Mouse (Mus musculus): ENCODE measurements around the gene Brd3. TPM values are rescaled to one million over a fixed set of nuclear protein-coding genes. Genes with fewer than 3 reads are reported as not detected.

Gene Brd3
- total RNA-seq, 2 experiments from 2014 or later: 29.4 to 54.7 TPM

DNA sequence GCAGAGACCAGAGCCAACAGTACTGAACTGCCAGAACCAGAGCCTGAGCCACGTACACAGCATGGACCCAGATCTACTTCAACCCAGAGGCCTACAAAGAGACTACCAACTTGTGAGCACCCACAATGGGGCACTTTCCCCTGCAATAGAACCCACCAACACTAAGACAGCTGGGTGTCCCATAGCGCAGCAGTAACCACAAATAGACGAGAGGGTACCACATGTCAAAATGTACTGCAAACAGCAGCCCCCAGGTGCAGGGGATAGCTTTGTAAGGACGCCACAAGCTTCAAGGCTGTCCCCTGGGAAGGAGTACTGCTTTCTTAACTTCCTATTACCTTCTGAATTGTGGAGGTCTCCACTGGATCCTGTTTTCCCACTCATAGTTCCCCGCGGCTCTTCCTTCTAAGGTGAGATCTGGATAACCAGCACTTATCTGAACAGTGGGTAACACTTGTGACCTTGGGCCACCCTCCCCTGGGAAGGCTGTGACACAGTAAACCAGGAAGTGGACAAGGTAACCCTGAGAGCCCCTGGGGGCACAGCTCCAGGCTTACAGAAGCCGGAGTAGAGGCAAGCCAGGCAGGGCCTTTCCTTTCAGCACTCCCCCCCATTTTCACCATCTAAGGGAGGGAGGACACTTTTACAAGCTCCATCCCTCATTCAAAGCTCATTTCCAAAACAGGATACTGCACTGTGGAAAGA is 34.2 kb downstream of the Brd3 start:
- ATAC-seq (replicated peaks; ENCODE audit: poor library complexity): no peak

DNA sequence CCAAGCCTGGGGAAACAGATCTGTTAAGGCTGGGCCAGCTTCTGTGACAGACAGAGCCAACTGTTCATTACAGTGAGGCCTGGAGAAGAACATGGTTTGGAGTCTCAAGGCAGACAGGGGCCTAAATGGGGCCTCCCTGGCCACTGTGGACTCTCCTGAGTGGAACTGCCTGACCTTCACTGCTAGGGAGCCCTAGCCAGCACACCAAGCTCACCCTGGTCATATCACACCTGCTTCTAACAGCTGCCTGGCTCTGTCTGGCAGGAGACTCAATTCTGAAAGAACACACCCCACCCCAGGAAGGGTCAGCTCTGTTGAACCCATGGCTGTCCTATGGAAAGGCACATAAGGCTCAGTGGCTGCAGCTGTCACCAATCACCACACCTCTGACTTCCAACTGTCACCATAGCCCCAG is 36.3 kb downstream of the Brd3 start:
- ATAC-seq (replicated peaks; ENCODE audit: poor library complexity): no peak

DNA sequence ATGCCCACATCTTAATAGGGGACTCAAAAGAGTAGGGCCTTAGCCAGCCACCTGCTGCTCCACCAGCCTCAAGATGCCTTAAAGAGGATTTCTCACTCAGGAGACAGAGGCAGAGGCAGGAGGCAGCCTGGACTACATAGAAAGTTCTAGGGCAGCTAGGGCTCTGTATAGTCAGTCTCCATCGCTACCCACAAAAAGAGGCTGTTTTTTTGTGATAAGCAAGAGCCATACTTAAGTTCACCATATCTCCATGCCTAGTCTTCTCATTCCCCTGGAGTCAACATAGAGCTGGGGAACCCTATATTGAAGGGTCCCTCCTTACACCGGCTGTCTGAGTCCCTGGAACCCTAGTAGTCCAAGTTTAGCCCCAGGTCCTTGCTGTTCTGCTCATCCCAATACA is 36.9 kb downstream of the Brd3 start:
- peak; percentile 67 for ATAC-seq (replicated peaks; ENCODE audit: poor library complexity)

DNA sequence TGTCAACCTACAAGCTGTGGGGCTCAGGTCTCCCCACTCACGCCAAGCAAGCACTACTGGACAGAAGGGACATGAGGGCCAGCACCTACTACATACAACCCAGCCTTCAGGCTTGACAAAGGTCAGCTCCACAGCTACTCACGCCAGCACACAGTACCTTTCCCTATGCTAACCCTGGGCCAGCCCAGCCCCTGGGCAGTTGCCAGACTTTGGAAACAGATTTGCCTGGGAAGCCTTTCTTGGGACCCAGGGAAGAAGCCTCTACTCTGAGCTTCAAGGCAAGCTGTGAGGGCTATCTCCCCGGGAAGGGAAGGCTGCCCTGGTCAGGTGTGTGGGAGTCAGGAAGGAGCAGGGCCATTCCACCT is 37.5 kb downstream of the Brd3 start:
- no peak for ATAC-seq (replicated peaks; ENCODE audit: poor library complexity)

DNA sequence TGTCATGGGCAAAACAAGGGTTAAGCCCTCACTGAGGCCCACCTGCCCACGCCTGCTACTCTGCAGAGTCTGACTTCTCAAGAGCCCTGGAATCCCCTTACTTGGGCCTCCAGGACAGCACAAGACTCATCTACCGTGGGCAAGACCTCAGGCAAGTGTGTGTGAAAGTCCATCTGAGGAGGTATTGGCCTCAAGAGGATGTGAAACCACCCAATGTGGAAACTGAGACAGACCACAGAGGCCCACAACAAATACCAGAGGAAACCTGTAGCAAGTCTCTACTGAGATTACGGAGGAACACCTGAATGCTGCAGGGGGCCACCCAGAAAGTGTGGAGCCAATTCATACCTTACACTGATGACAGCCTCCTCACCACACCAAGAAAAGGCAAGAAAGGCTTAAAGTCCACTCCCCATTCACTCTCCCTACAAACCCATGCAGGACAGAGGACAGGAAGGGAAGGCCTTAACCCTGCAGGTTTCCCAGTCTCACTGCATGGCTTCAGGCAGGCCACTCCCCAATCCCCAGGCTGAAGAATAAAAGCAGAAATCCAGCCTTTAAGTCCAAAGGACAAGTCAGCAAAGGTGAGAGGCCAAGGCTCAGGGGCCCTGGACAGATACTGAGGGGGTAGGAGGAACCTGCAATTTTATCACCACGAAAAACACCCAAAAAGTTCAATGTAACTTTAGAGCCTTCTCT is 38.0 kb downstream of the Brd3 start:
- no peak for ATAC-seq (replicated peaks; ENCODE audit: poor library complexity)

DNA sequence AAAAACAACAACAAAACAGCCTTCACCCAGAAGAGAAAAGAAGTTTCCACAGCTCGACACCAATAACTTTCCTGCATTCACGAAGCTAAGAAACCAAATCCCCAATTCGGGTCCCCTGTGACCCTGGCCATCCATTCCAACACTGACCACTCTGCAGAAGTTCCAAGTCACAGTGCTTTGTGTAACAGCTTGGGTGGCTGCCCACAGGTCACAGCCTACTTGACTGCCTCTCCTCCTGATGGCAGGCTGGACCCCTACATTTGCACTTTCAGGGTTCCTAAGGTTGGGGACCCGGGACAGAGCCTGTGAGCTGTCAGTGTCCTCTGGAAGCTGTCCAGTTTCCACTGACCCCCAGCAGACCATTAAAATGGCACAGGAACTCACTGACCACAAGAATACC is 44.6 kb downstream of the Brd3 start:
- ATAC-seq (replicated peaks; ENCODE audit: poor library complexity): no peak

DNA sequence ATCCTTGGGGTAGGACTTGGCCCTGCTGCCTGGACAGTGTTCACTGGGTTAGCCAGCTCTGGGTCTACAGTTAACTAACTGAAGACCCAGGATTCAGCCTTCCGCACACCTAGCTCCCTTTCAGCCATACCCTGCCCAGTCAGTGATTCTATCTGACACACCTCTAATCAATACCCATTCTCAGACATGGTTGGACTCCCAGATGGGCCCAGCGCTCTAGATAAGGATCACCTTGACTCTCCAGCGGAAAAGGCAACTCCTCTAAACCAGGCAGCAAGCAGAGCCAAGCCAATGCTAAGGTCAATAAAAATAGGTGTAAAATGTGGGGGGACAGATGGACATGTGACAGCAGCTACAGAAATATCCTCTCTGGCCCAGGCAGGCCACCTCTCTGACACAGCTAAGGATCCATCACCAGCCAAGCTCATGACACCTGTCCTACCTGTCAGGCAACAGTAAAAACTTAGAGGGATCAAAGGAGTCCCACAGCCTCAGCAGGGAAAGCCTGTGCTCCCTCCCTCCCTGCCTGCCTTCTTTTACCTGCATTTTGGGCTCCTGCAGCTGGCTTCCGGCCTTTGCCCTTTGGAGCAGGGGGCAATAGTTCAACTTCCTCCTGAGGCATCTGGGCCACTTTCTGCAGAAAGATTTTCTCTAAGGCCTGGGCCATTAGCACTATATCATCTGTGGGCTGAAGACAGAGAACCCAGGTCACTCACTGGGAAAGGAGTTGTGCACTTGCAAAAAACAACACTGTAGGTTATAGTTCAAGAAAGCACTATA is 45.4 kb downstream of the Brd3 start:
- ATAC-seq (replicated peaks; ENCODE audit: poor library complexity): no peak

DNA sequence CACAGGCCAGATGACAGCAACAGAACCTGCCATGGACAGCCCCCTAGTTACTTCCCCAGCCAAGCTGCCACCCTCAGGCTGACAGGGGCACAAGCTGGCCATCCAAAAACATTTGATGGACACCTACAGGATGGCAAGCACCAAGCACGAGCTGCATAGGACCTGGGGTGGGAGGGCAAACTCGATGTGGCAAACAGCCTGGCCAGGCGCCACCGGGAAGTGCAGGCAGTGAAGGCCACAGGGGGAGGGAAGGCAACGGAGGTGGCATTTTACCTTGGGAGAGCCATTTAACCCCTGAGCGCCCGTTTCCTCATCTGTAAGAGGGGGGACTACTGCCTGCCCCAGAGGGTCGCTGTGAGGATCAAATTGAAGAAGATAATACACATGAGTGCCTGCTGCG is 46.8 kb downstream of the Brd3 start:
- ATAC-seq (replicated peaks; ENCODE audit: poor library complexity): no peak

DNA sequence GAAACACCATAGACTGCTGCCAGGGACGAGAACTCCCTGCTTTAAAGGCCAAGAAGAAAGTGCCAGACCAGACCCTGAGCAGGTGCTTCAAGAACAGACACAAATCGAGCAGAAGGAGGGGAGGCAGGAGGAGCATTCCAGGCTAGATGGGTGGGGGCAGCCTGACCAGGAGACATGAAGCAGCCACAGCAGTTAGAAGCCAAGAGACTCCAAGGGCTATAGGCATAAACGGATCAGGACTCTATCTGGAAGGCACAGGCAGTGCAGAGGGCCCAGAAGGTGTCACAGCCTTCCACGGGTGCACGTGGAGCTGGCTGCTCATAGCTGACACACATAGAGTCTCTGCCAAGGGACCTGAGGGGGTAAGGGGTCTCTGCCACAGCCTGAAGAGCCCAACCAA is 47.3 kb downstream of the Brd3 start:
- no peak for ATAC-seq (replicated peaks; ENCODE audit: poor library complexity)

DNA sequence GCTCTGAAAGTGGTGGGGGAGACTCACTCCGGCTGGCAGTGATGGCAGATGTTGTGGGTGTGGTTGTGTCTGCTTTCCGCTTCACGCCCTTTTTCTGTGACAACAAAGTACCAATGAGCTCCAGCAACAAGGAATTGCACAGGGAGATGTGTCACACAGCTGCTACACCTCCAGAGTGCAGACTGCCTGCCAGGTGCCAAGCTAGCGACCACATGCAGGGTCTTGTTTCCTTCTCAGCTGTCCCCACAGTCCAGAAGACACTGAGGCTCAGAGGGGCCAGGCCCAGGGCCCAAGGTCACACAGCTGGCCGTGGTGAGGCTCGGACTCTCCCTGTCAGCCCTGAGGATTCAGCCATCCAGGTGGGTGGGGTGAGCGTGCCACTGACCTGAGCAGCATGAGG is 47.7 kb downstream of the Brd3 start:
- ATAC-seq (replicated peaks; ENCODE audit: poor library complexity): no peak

DNA sequence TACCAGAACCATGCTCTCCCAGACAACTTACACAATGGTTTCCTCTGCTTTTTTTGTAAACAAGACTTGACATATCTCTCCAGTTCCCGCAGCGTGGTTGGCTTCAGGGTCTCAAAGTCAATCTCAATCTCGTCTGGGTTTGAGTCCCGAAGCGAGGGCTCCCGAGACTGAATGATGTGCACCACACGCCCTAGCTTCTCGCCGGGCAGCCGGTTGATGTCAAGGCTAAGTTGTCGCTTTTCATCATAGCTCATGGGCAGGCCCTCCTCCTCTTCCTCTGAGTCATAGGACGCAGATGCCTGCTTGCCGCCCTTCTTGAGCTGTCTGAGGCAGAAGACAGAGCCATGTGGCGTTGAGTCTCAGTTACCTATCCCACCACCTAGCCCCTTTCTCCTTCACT is 57.2 kb downstream of the Brd3 start:
- ATAC-seq (replicated peaks; ENCODE audit: poor library complexity): no peak

DNA sequence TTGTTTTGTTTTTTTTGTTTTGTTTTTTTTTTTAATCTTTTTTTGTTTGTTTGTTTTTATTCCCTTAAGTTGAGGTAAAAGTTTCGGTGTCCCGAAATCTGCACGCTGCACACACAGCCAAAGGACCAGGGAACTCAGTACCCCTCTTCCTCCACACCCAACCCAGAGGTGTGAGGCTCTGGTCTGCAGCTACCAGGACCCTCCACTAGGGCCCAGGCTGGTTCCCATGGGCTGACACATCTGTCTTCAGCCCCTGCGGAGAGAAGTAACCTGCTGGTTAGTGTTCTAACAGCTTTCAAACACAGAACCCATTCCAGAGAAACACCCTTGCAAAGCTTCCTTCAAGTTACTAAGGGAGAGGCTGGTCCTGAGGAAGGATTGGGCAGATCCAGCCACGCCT is 59.7 kb downstream of the Brd3 start:
- peak; percentile 61; the same call in 1 of the 2 replicates for ATAC-seq (replicated peaks; ENCODE audit: poor library complexity)

DNA sequence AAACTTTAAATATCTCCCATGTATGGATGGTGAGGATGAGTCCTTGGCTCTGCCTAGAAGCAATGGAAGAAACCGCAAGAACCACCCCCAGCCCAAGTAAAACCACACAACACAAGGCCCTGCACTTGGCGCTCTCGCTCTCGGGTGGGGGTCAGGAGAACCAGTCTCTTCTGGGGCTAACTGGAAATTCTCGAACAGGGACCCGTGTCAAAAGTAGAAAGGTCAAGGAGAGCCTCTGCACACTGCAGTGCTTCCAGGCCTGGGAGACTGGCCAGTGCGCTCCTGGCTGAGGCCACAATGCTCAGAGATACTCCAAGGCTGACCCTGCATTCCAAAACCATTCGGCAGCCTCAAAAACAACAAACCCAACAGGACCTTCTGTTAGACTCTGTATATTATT is 60.6 kb downstream of the Brd3 start:
- no peak for ATAC-seq (replicated peaks; ENCODE audit: poor library complexity)

DNA sequence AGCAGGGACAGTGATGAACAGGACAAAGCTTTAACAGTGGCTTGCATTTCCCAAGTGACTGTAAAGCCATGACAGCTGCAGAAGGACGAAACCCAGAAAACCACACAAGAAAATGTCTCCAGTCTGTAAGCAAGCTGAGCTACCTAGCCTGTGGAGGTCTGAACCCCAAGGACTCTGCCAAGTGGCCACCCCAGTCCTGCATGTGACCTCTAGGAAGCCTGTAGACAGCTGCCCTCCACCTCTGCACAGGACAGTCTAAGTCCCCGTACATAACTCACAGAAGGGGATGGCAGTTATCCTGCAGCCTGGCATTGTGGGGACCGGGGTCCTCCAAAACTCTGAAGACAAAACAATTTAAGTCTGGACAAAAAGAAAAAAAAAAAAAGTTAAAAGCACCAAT is 61.6 kb downstream of the Brd3 start:
- ATAC-seq (replicated peaks; ENCODE audit: poor library complexity): no peak

DNA sequence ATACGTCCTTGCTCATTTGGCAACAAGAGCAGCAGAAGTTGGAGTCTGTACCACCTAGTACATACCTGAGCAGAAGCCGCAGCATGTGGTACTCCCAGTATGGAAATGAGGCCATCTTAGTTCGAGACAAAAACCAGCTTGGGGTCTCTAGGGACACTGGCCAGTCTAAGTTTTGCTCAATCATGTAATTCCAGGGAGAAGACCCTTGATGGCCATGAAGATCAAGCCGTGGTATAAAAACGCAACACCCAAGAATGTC is 64.1 kb downstream of the Brd3 start:
- no peak for ATAC-seq (replicated peaks; ENCODE audit: poor library complexity)

DNA sequence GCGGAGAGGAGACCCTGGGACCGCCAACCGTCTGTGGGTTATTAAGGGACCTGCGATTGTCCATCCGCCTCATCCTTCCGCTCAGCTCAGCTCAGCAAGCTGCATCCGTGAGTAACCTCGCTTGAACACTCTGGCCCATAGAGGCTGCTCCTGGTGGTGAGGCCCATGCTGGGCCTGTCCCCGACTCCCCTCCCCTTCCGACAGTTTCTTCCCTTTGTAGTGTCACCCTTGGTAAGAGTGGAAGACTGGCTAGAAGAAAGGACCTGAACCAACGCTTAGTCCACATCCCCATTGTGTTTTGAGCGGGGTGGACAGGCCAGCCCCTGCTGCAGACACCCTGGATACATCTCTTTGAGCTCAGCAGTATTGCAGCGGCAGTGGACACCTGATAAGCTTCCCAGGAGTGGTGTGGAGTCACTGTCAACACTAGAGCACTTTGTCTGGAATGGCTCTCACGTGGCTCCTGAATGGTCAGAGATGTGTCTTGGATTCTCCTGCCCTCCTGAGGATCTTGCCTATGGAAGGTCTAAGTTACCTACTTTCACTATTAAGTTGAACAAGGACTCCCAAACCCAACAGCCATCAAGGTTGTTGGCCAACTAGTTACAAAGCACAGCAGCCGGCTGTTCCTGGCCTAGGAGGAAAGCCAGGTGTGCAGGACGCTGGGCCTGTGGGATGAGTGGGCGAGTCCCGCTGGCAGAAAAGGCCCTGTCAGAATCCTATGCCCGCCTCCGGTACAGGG is 64.6 kb downstream of the Brd3 start:
- ATAC-seq (replicated peaks; ENCODE audit: poor library complexity): peak; percentile 5; the same call in 1 of the 2 replicates

DNA sequence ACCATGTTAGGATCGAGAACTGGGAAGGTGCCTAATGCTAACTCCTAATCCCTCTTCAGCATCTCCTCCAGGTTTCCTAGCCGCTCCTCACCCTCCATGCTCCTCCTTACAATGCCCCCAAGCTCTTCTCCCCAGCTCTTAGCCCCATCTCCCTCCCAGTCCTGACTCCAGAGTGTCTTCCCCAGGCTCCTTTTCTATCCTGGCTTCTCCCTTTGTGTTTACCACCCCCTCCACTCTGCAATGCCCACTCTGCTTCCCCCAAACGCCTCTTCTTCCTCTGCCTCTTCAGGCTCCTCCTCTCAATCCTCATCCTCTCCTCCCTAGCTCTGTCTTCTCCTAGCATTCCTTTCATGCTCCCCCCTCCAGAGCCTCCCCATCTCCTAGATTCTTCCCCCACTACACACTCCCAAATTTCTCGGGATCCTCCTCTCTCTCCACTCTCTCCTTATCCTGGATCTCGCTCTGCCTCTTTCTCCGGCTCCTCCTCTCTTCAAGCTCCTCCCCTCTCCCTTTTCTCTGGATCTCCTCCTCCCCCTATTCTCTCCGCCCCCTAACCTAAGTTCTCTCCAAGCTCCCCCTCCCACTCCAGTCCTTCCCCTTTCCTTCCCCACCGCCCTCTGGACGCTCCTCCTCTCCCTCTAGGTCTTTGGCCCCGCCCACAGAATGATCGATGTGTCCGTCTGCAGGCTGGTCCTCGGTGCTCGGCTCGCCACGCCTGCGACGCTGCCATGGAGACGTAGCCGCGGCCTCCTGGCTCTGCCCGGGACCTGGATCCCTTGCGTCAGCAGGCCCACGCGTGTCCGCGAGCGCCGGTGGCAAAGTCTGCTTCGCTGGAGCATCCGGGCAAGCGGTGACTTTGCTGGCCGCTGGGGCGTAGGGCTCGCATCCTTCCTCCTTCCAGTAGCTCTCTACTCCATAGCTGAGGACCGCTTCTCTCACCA is 65.4 kb downstream of the Brd3 start, which contains the start of gene Brd3os:
Gene Brd3os, plus strand, starts transcription at position 558 of the 941 bp plus-strand sequence.
- ATAC-seq (replicated peaks; ENCODE audit: poor library complexity): peak; percentile 96

DNA sequence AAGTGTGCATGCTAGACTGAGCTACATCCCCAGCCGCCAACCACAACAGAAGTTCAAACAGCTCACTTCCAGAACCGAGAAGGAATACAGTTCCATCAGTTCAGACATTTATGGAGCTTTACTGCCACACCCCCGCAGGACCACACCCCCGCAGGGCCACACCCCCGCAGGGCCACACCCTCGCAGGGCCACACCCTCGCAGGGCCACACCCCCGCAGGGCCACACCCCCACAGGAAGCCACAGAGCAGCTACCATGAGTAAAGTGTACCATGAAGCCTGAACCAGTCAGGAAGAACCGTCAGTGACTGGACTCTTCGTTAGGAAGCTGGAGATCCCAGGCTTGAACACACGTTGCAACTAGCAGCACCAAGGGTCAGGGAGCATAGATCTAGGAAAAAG is 69.2 kb downstream of the Brd3 start:
- peak; percentile 88 for ATAC-seq (replicated peaks; ENCODE audit: poor library complexity)

DNA sequence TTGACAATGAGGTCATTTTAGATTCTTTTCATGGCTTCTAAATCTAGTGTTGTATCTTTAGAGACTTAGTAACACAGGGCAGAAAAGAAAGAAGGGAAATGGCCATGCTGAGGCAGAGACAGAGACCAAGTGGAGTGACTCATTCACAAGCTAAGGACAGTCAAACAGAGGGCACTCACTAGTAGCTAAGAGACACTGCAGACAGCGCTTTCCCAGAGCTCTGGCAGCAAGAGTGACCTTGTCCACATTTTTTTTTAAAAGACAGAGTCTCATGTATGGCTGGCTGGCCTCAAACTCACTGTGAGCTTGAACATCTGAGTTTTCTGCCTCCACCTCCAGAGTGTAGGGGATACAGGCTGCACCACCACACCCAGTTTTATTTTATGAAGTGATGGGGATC is 69.6 kb downstream of the Brd3 start:
- ATAC-seq (replicated peaks; ENCODE audit: poor library complexity): no peak

DNA sequence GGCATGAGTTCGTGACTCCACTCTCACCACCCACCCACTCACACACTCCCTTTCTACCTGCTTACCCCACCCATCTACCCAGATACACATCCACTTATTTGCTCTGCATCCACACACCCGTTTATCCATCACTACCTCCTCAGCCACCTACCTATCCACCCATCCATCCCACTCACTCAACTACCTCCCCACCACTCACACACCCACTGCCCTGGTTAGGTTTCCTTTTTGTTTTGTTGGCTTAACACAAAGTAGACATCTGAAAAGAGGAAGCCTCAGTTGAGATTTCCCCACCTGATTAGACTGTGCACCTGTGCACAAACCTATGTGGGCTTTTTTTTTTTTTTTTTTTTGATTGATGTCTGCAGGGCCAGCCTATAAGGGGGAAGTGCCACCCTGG is 74.9 kb downstream of the Brd3 start:
- no peak for ATAC-seq (replicated peaks; ENCODE audit: poor library complexity)
